Mouse (Mus musculus): ENCODE results near the gene Ush1g. TPM values are rescaled to one million over a fixed set of nuclear protein-coding genes. Genes with fewer than 3 reads are reported as not detected.

The Ush1g gene
- polyA plus RNA-seq (2014; fragmentation: Illumina TruSeq; extraction: RNeasy Lipid Tissue Mini Kit (QIAGEN cat#74804)), result 0.60 TPM

DNA sequence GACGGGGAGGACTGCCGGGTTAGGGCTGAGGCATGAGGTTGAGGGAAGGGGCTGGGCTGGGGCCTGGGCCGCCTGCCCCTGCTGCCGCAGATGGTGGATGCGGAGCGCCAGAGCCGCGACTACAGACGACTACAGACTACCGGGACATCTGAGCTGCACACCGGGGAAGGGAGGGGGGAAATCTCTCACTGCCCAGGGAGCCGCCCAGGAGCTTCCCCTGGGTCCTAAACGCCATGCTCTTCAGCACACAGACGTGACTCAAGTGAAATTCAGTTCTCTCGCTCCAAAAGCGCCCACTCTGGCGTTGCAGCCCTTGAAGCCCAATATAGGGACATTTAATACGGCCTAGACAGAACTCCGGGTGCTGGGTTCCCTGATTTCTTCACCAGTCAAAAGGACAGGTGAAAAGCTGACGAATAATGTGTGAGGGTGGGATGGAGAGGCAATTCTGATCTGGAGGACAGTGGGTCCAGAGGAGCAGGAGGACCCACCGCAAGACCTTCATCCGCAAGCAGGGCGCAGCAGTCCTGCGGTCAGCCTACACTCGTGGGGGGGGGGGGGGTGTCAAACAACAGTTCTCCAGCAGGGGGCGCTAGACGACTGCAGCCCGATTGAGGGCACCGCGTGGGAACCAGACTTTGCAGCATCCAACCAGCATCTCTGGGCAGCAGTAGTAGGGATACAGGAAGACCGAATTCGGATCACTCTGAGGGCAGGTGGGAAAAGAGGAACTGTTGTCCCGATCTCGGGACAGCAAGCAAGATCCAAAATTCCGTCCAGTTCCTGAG lies at the start of gene Ush1g:
Gene Ush1g, minus strand, starts transcription at position 136 of the 788 bp plus-strand sequence.

DNA sequence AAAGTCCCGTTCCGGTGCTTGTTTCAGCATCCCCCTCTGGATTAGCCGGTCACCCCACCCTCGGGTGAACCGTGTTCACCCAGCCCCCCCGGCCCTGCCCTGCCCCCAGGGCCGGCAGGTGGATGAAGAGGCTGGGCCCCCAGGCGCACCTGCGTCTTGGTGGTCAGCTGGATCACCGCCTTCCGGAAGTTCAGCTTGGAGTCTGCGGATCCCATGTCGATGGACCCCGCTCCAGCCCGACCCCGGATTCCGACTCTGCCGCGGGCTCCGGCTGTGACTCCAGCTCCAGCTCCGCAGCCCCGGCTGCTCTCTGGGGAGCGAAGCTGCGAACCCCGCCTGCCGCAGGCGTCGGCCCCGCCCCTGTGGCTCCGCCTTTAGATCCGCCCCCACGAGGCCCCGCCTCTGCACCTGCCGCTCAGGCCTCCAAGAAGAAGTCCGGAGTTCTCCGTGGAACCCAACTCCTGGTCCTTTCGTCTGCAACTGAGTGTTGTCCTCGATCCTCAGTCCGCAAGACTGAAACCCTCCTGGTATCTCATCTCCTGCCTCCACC lies 45.6 kb upstream of the Ush1g start, which contains the start of gene Hid1:
Gene Hid1, minus strand, starts transcription at position 362 of the 550 bp plus-strand sequence.

DNA sequence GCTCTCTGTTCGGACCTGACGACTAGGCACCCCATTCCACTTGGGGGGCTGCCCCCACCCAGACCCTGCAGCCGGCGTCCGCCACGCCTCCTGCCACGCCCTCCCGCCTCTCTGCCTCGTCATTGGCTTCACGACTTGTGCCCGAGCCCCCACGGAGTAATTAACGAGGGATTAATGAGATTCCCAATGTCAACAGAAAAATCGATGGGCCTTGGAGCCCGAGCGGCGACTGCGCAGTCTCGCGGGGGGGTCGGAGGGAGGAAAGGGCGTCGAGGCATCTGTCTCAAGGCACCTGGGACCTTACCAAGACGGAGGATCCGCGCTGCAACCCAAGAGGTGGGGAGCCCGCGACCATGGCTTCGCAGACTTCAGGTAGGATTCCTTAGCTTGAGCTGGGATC lies 12.7 kb upstream of the Ush1g start, which contains the start of gene Otop3:
Gene Otop3, plus strand, starts transcription at position 201 of the 400 bp plus-strand sequence.

DNA sequence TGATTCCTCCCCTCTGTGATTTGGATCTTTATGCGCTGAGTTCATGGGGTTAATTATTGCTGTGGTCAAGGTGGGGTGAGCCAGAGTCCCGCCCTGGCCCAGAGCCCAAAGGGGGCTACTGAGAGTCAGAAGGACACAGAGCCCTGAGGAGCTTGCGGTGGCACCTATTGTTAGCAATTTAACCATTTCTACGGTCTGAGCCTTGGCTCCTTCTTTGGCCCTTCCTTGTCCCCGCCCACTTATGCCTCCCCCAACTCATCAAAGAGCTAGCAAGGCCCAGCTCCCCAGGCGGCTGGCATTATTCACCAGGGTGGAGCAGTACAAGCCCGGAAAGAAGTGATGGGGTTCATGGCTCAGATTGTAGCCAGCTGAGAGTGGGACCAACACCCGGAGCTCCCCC lies 15.0 kb downstream of the Ush1g start, which contains the start of gene Otop2:
Gene Otop2, plus strand, starts transcription at position 301 of the 400 bp plus-strand sequence.

DNA sequence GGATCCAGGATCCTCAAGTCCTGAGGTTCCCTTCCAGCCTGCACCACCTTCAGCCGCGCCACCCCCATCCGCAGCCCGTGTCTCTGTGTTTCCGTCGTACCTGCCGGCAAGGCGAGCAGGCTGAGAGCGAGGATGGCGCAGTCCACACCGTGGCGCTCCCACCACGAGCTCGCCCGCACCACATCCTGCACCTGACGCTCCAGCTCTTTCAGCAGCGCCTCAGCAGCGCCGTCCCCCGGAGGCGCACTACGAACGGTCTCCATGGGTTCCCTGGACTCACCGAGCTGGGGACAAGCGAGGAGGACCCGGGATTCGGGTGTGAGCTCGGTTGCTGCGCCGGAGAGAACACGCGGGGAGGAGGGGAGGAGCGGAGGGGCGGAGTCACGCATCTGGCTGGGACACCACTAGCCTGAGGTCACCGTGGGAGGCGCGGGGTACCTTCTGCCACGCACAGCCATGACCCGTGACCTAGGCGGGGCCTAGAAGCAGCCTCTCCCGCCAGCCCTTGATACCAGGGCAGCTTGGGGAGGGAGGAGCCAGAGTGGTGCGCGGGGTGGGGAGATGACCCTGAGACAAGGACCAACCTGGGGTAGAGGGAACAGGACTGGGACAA lies 24.5 kb downstream of the Ush1g start, which contains the start of gene Fads6:
Gene Fads6, minus strand, starts transcription at position 450 of the 613 bp plus-strand sequence.

DNA sequence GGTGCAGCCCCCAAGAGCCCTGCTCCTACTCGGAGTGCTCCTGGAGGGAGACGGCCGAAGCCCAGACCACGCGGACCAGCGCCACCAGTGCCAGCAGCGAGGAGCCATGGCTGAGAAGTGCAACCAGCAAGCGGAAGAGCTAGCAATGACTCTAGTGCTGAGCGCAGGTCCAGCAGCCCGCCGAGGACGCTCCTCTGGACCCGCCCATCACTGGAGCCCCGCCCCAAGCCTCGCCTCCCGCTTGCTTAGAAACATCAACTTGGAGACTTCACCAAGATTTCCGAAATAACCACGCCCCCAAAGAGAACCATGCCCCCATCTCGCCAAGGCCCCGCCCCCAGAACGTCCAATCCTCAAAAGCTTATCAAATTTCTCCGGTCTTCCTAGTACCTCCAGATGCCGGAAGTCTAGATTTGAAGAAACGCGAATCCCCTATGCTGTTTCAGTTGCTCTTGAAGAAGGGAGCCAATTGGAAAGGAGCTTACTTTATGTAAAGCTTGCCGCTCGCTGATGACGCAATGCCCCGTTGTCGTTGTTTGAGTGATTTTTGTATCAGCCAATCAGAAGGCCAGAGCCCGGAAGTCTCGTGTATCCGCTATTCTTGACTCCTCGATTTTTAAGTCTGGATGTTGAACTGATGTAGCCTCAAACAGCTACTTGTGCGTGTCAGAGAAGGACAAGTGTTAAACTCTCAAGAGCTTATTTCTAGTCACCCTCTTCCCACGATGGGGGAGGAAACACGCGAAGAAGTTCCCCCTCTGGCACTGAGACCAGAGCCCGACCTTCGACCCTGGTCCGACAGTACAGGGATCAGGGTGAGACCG lies 44.8 kb downstream of the Ush1g start, which contains the start of gene Fdxr:
Gene Fdxr, minus strand, starts transcription at position 271 of the 824 bp plus-strand sequence.

DNA sequence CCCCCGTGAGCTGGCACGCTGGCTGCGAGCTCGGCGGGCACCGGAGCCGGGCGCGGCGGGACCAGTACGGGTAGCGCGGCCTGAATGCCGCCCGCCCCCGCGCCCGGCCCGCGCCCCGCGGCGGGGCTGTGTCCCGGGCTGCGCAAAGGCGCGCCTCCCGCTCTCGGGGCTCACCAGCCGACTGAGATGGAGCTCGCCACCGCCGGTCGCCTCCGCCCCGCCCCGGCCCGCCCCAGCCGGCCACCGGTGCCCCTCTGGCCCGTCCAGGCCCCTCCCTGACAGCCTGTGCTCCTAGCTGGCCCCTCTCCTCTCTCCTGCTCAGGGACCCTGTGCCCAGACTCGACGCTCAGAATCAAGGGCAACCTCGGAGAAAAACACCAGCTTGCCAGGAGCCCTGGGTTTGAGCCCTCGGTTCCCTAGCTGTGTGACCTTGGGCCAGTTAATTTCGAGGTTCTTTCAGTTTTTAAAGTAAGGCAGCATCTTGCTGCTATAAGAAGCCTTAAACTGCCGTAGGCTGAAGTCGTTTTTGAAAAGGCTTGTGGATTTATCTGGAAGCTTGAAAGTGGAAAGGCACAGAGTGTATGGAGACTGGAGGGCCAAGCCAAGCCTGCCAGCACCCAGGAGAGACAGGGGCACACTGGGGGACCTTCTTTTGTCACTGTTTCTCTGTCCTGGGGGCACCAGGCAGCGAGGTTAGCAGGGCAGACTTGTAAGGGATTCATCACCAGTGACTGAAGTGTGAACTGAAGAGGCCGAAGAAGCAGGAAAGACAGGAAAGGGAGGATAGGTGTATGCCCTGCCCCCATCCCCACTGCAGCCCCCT lies 54.6 kb downstream of the Ush1g start, which contains the start of gene Grin2c:
Gene Grin2c, minus strand, starts transcription at position 183 of the 823 bp plus-strand sequence.

Other genes starting within 250 kb of the Ush1g start
- 0.60 TPM for gene Rab37, start 230.6 kb downstream of the Ush1g start, polyA plus RNA-seq (2014; fragmentation: Illumina TruSeq; extraction: RNeasy Lipid Tissue Mini Kit (QIAGEN cat#74804))
- 0.48 TPM for gene Cd300lf, start 188.0 kb downstream of the Ush1g start, polyA plus RNA-seq (2014; fragmentation: Illumina TruSeq; extraction: RNeasy Lipid Tissue Mini Kit (QIAGEN cat#74804))
- 8.0 TPM for gene Slc9a3r1, start 158.7 kb downstream of the Ush1g start, polyA plus RNA-seq (2014; fragmentation: Illumina TruSeq; extraction: RNeasy Lipid Tissue Mini Kit (QIAGEN cat#74804))
- 0.71 TPM for gene Tmem104, start 134.6 kb downstream of the Ush1g start, polyA plus RNA-seq (2014; fragmentation: Illumina TruSeq; extraction: RNeasy Lipid Tissue Mini Kit (QIAGEN cat#74804))
- gene Nat9, start 134.2 kb downstream of the Ush1g start, polyA plus RNA-seq (2014; fragmentation: Illumina TruSeq; extraction: RNeasy Lipid Tissue Mini Kit (QIAGEN cat#74804)), result 0.74 TPM
- gene Grin2c, start 54.8 kb downstream of the Ush1g start, polyA plus RNA-seq (2014; fragmentation: Illumina TruSeq; extraction: RNeasy Lipid Tissue Mini Kit (QIAGEN cat#74804)), result not detected
- 11.9 TPM for gene Fdxr, start 45.0 kb downstream of the Ush1g start, polyA plus RNA-seq (2014; fragmentation: Illumina TruSeq; extraction: RNeasy Lipid Tissue Mini Kit (QIAGEN cat#74804))
- gene Fads6, start 24.4 kb downstream of the Ush1g start, polyA plus RNA-seq (2014; fragmentation: Illumina TruSeq; extraction: RNeasy Lipid Tissue Mini Kit (QIAGEN cat#74804)), result 13.5 TPM
- gene Otop2, start 14.9 kb downstream of the Ush1g start, polyA plus RNA-seq (2014; fragmentation: Illumina TruSeq; extraction: RNeasy Lipid Tissue Mini Kit (QIAGEN cat#74804)), result not detected
- not detected for gene Otop3, start 12.7 kb upstream of the Ush1g start, polyA plus RNA-seq (2014; fragmentation: Illumina TruSeq; extraction: RNeasy Lipid Tissue Mini Kit (QIAGEN cat#74804))
- 1.3 TPM for gene Hid1, start 45.7 kb upstream of the Ush1g start, polyA plus RNA-seq (2014; fragmentation: Illumina TruSeq; extraction: RNeasy Lipid Tissue Mini Kit (QIAGEN cat#74804))
- 0.46 TPM for gene Cdr2l, start 59.9 kb upstream of the Ush1g start, polyA plus RNA-seq (2014; fragmentation: Illumina TruSeq; extraction: RNeasy Lipid Tissue Mini Kit (QIAGEN cat#74804))
- gene Mrpl58, start 81.7 kb upstream of the Ush1g start, polyA plus RNA-seq (2014; fragmentation: Illumina TruSeq; extraction: RNeasy Lipid Tissue Mini Kit (QIAGEN cat#74804)), result 5.3 TPM
- gene Atp5h, start 97.9 kb upstream of the Ush1g start, polyA plus RNA-seq (2014; fragmentation: Illumina TruSeq; extraction: RNeasy Lipid Tissue Mini Kit (QIAGEN cat#74804)), result 364 TPM
- 21.3 TPM for gene Kctd2, start 98.1 kb upstream of the Ush1g start, polyA plus RNA-seq (2014; fragmentation: Illumina TruSeq; extraction: RNeasy Lipid Tissue Mini Kit (QIAGEN cat#74804))
- gene Trim80, start 118.5 kb upstream of the Ush1g start, polyA plus RNA-seq (2014; fragmentation: Illumina TruSeq; extraction: RNeasy Lipid Tissue Mini Kit (QIAGEN cat#74804)), result not detected
- gene Slc16a5, start 140.4 kb upstream of the Ush1g start, polyA plus RNA-seq (2014; fragmentation: Illumina TruSeq; extraction: RNeasy Lipid Tissue Mini Kit (QIAGEN cat#74804)), result not detected
- gene Armc7, start 153.6 kb upstream of the Ush1g start, polyA plus RNA-seq (2014; fragmentation: Illumina TruSeq; extraction: RNeasy Lipid Tissue Mini Kit (QIAGEN cat#74804)), result 0.86 TPM
- 0.63 TPM for gene Nt5c, start 169.8 kb upstream of the Ush1g start, polyA plus RNA-seq (2014; fragmentation: Illumina TruSeq; extraction: RNeasy Lipid Tissue Mini Kit (QIAGEN cat#74804))
- 20.2 TPM for gene Jpt1, start 192.3 kb upstream of the Ush1g start, polyA plus RNA-seq (2014; fragmentation: Illumina TruSeq; extraction: RNeasy Lipid Tissue Mini Kit (QIAGEN cat#74804))
- gene Sumo2, start 214.2 kb upstream of the Ush1g start, polyA plus RNA-seq (2014; fragmentation: Illumina TruSeq; extraction: RNeasy Lipid Tissue Mini Kit (QIAGEN cat#74804)), result 2,747 TPM
- gene Nup85, start 242.4 kb upstream of the Ush1g start, polyA plus RNA-seq (2014; fragmentation: Illumina TruSeq; extraction: RNeasy Lipid Tissue Mini Kit (QIAGEN cat#74804)), result 46.6 TPM

Measured in ovary, adult 10 weeks (tissue).